Mouse (Mus musculus) small intestine, adult 2 months (tissue): ENCODE results near the gene Acad8. TPM values are rescaled to one million over a fixed set of nuclear protein-coding genes. Genes with fewer than 3 reads are reported as not detected.

Source experiments
- H3K27ac ChIP-seq: fragments of 200-500 bp; 2 replicates; pipeline ENCODE4 v1.5.1; 2012; ENCODE audit warnings: low read depth, low read length, control low read depth, inconsistent platforms; ENCODE audit not compliant: insufficient read depth
- H3K27me3 ChIP-seq: fragments of 200-500 bp; 2 replicates; pipeline ENCODE4 v1.6.1; 2012; ENCODE audit warnings: mild to moderate bottlenecking, moderate library complexity, low read length, inconsistent platforms; ENCODE audit not compliant: control insufficient read depth, insufficient read depth
- H3K36me3 ChIP-seq: fragments of 200-500 bp; 2 replicates; pipeline ENCODE4 v1.6.1; 2012; ENCODE audit warnings: mild to moderate bottlenecking, low read length, control low read depth, inconsistent platforms; ENCODE audit not compliant: control insufficient read depth, insufficient read depth
- H3K4me1 ChIP-seq: fragments of 200-500 bp; 2 replicates; pipeline ENCODE4 v1.6.1; 2012; ENCODE audit warnings: low read length, inconsistent platforms, mixed read lengths; ENCODE audit not compliant: control insufficient read depth, insufficient read depth, insufficient read length
- H3K4me3 ChIP-seq: fragments of 200-500 bp; 2 replicates; pipeline ENCODE4 v1.5.1; 2012; ENCODE audit warnings: low read depth, mild to moderate bottlenecking, control low read depth, inconsistent platforms, low read length, moderate library complexity
- CTCF ChIP-seq: fragments of 200-500 bp; IDR thresholded peaks from 2 replicates; pipeline ENCODE4 v1.5.1; 2012; ENCODE audit warnings: low read depth, mild to moderate bottlenecking, control low read depth, inconsistent platforms, low read length, moderate library complexity, mixed read lengths; ENCODE audit not compliant: insufficient replicate concordance, insufficient read length; ENCODE audit errors: extremely low read depth
- POLR2A ChIP-seq: fragments of 200-500 bp; IDR thresholded peaks from 2 replicates; pipeline ENCODE4 v1.6.1; 2012; ENCODE audit warnings: low read depth, mild to moderate bottlenecking, control low read depth, inconsistent platforms, low read length, moderate library complexity
- WGBS: fragments of 180-500 bp; shearing (Covaris S2); methylation state at CpG from one replicate; pipeline ENCODE4 v1.1.7; 2018; 5-methylcytosine and 5-hydroxymethylcytosine counted together
- polyA plus RNA-seq: library from polyadenylated mRNA; depleted of rRNA; stranded (reverse); fragments of >200 nt; gene quantifications from 2 replicates; pipeline ENCODE4 v1.2.3, GENCODE M21; 2012

The Acad8 gene
- polyA plus RNA-seq, 1 experiment: 7.4 TPM

GRCm38 (mm10) chr9:26998669-26999460 is 501 bp downstream of the Acad8 start:
- TF ChIP-seq CTCF: no peak
- no peak for TF ChIP-seq POLR2A
- Histone ChIP-seq H3K36me3 (peaks cover 2% of the 10 kb centered on the region; the same call in 1 of the 2 replicates), H3K27me3 (no peaks in the 10 kb centered on the region), H3K27ac (peak overlapping the region; percentile 14; the same call in 1 of the 2 replicates), H3K4me3 (peak overlapping the region; percentile 92), H3K4me1 (peaks cover 3% of the 10 kb centered on the region; the same call in 1 of the 2 replicates)
- under 1% methylated on average over 29 of the region's 29 CpGs for WGBS

- WGBS: 85% methylated on average over 2 of the region's 2 CpGs
- Histone ChIP-seq H3K4me3 (no peak overlapping the region), H3K27ac (no peak overlapping the region), H3K36me3 (no peaks in the 10 kb centered on the region), H3K27me3 (no peaks in the 10 kb centered on the region), H3K4me1 (peaks cover 3% of the 10 kb centered on the region; the same call in 1 of the 2 replicates)
- no peak for TF ChIP-seq POLR2A
- no peak for TF ChIP-seq CTCF
These were observed 1.9 kb downstream of the Acad8 start for GRCm38 (mm10) chr9:26997501-26997900.

- H3K27me3 ChIP-seq: no peaks in the 10 kb centered on the region
- TF ChIP-seq CTCF (no peak), POLR2A (no peak)
- no peak overlapping the region for H3K27ac ChIP-seq
- H3K4me1 ChIP-seq: peaks cover 3% of the 10 kb centered on the region; the same call in 1 of the 2 replicates
- no peak overlapping the region for H3K4me3 ChIP-seq
- 77% methylated on average over 3 of the region's 3 CpGs for WGBS
- H3K36me3 ChIP-seq: no peaks in the 10 kb centered on the region
These were observed 2.3 kb downstream of the Acad8 start for GRCm38 (mm10) chr9:26997062-26997461.

- WGBS: 81% methylated on average over 3 of the region's 3 CpGs
- TF ChIP-seq POLR2A: no peak
- TF ChIP-seq CTCF: no peak
These were observed 5.5 kb downstream of the Acad8 start for GRCm38 (mm10) chr9:26993900-26994299.

GRCm38 (mm10) chr9:26993118-26993517 is 6.2 kb downstream of the Acad8 start:
- Histone ChIP-seq H3K27me3 (no peaks in the 10 kb centered on the region), H3K4me1 (peaks cover 2% of the 10 kb centered on the region; the same call in 1 of the 2 replicates), H3K27ac (no peak overlapping the region), H3K4me3 (no peak overlapping the region), H3K36me3 (peaks cover 20% of the 10 kb centered on the region)
- 66% methylated on average over 10 of the region's 10 CpGs for WGBS
- no peak for TF ChIP-seq CTCF
- no peak for TF ChIP-seq POLR2A

More at GRCm38 (mm10) chr9:26993900-26994299, 5.5 kb downstream of the Acad8 start:
- no peak overlapping the region for H3K27ac ChIP-seq
- peaks cover 3% of the 10 kb centered on the region; the same call in 1 of the 2 replicates for H3K4me1 ChIP-seq
- peaks cover 18% of the 10 kb centered on the region for H3K36me3 ChIP-seq
- H3K4me3 ChIP-seq: no peak overlapping the region
- no peaks in the 10 kb centered on the region for H3K27me3 ChIP-seq

GRCm38 (mm10) chr9:26990181-26990580 is 9.2 kb downstream of the Acad8 start:
- no peak overlapping the region for H3K27ac ChIP-seq
- TF ChIP-seq POLR2A: no peak
- no peak for TF ChIP-seq CTCF
- H3K27me3 ChIP-seq: no peaks in the 10 kb centered on the region
- WGBS: 88% methylated on average over 4 of the region's 4 CpGs
- peaks cover 3% of the 10 kb centered on the region; the same call in 1 of the 2 replicates for H3K4me1 ChIP-seq
- H3K4me3 ChIP-seq: no peak overlapping the region
- H3K36me3 ChIP-seq: peaks cover 24% of the 10 kb centered on the region

GRCm38 (mm10) chr9:26985668-26986277 is 13.6 kb downstream of the Acad8 start:
- peaks cover 3% of the 10 kb centered on the region; the same call in 1 of the 2 replicates for H3K4me1 ChIP-seq
- no peak overlapping the region for H3K4me3 ChIP-seq
- H3K36me3 ChIP-seq: peaks cover 32% of the 10 kb centered on the region
- 43% methylated on average over 6 of the region's 6 CpGs for WGBS
- no peak overlapping the region for H3K27ac ChIP-seq
- H3K27me3 ChIP-seq: no peaks in the 10 kb centered on the region
- no peak for TF ChIP-seq POLR2A
- no peak for TF ChIP-seq CTCF
